Mouse (Mus musculus) embryo, embryonic 11 days (tissue): Measurements from ENCODE around the gene Myo6.

Experiments used
- DNase-seq: peaks from one replicate; pipeline ENCODE4 v3.0.0-alpha.2; 2015

Myo6 gene

DNA sequence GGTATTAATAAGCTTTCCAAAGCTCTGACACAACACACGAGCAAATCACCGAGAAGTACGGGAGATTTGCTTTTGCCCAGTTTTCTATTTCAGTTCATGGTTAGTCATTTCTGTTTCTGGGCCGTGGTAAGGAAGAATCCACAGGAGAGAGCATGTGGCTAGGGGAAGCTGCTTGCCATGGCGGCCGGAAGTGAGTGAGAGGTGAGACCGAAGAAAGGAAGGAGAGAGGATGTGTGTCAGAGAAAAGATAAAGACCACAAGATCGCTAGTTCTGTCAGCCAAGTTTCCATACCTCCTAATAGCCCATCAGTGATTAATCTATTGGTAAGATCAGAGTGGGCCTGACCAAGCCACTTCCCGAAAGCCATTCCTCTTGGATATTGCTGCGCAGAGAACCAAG, 87.3 kb downstream of the Myo6 start:
- DNase-seq: no peak

DNA sequence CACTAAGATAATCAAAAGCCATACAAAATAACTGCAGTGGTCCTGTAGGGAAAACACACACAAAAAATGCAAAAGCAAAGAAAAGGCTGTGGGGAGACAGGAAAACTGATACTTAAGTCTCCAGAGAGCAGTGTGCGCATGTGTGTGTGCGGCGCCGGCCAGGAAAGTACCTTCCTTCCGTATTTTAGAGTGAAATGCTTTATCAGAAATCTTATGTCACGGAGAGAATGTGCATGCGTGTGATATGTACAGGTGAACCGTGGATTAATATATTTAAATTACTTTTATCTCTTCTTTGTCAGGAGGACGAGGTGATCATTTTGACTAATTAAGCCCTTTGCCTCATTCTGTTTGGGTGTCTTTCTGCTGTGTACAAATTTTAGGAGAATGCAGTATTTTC, 88.4 kb downstream of the Myo6 start:
- no peak for DNase-seq

DNA sequence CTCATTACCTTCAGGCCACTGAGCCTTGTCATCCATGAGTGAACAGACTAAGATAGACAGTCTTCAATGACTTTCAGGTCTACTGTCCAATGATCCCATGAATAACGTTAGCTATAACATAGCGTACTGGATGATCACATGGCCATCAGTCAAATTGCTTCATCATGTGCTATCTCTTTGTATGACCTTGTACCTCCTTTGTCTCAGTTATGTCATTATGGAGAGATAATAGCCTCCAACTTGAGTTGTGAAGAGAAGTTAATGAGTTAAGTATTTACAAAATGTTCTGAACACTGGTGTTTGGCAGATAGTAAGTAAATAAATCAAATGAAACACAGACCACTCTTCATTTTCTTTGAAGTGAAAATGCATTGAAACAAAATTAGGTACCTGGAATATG, 91.7 kb downstream of the Myo6 start:
- no peak for DNase-seq

DNA sequence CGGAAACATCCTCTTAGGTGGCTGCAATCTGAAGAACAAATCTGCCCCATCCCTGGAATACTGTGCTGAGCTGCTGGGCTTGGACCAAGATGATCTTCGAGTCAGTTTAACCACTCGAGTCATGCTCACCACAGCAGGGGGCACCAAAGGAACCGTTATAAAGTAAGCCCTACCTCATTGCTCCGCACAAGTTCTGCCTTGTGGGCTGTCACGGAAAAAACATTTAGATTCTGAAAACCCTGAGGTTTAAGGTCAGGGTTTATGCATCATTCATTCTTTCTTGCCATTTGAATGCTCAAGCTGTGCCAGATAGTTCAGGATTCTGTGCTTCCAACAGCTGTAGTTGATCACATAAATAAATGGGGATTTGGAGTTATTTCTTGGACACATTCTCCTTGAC, 93.6 kb downstream of the Myo6 start:
- DNase-seq: peak; percentile 39

DNA sequence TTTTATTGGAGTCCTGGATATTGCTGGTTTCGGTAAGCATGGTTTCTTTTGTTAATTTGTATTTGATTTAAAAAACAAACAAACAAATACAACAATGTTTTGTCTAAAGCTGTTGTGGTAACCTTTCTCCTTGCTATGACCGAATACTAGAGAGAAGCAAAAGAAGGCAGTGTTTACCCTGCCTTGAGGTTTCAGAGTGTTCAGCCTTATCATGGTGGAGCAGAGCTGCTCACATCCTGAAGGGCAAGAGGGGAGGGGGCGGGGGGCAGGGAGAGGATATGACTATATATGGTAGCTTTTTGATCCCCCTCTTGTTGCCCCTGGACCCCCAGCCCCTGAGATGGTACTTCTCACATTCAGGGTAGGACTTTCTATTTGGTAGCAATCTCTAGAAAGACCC, 96.1 kb downstream of the Myo6 start:
- DNase-seq: no peak

DNA sequence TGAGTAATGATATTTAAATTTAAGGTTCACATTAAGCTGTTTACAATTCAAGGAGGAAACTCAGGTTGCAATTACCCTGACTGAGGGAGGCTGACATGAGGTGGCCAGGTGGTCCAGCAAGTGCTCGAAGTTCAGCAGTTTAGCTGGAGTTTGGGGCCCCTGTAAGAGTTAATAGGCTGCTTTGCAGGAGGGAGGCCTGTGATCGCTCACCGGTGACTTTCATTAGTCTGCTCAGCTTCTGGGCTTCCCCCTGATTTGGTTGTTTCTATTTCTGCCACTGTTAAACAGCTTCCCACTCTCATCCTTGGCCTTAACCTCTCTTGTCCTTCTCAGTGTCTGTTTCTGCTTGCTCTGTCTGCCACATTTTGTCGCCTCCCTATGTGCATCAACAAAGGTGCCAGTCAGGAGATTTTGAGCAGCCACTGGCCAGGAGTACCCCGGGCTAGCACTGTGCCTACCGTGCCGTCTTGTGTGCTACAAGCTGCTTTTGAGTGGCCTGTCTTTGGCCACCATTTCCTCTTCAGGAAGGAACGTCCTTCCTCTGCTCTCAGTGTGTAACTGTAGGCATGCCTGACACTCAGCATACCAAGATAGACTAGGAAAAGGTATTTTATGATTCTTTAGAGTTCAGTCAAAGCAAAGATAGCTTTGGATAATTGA, 97.7 kb downstream of the Myo6 start:
- peak; percentile 34 for DNase-seq

DNA sequence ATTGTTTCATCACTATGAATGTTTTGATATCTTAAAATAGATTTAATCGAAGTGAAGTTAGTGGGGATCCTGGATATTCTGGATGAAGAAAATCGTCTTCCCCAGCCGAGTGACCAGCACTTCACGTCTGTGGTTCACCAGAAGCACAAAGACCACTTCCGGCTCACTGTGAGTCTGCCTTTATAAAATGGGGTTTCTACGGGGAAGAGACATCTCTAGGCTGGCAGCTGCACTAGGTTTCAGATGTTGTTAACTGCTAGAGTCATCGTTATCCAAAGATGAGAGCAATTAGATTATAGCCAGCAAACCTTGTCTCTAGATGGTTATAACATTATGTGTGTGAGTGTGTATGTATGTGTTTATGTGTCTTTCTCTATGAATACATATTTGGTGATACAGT, 101.3 kb downstream of the Myo6 start:
- no peak for DNase-seq

DNA sequence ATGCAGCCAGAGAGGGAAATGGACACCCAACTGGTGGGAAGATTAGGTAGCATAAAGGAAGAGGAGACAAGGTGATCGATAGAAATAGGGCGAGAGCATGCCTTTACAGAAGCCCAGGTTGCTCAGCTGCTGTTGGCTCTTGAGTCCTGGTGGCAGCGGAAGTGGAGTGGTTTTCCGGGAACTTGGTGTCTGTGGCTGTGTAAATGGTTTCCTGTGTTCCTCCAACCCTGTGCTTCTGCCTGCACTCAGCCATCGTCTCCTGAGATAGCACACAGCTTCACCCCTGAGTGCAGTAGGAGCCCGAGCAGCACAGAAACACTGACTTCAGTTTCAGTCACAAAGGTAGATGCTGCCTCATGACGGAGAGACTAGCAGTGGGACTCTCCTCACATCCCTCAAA, 101.7 kb downstream of the Myo6 start:
- DNase-seq: no peak

DNA sequence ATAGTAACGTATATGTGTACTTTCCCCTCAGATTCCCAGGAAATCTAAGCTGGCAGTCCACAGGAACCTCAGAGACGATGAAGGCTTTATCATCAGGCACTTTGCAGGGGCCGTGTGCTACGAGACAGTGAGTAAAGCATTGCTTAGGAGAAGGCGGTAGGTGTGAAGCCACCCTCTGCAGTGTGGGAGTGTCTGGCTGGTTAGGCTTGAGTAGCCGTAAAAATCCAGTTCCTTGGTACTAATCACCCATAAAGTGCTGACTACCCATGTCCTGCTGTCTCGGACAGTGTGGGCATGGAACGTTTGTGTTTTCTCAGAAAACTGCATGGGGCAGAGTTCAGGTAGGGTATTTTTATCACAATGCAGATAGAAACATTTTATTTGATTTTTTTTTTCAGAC, 104.8 kb downstream of the Myo6 start:
- DNase-seq: no peak

DNA sequence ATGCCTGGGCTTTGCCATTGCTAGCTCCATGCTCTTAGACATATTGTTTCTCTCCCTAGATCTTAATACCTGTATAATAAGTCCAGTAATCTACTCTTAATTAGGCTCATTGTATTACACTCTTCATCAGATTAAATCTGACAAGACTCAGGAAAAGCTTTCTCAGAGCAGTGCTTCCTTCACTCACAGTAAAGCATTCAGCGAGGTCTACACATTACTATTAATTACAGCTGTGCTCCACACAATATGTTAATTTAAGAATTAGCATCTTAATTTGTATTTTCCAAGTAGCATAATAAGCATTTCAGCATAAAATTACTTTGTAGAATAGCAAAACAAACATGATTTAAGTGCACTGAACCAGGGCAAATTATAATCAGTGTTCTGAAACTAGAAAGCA, 108.1 kb downstream of the Myo6 start:
- DNase-seq: no peak

DNA sequence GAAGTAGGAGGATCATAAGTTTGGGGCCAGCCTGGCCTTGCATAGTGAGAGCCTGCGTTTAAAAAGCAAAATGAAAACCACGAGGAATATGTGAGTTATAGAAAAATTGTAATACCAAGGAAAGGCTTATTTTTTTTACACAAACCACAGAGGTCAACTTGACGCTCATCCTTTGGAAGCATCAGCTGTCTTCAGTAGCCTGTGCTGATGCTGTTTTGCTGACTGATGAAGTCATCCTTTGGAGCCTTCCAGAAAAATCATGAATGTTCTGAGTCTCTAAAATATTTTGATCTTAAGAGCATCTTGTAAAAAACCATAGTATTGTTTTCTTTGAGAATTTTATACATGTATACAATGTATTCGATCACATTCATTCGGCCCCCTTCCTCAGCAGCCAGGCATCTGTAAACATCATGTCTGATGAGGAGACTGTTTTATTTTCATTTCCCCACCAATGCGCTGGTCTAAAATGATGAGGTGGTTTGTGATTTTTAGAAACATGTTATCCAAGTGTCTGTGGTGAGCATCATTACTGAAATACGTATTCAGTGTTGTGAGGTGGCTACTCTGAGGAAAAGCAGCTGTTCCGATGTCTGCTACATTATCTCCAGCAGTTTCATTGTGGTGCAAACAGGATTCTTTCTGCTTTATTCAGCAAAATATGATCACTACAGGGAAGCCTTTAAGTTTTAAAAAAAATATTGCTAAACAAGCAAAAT, 110.4 kb downstream of the Myo6 start:
- DNase-seq: no peak

DNA sequence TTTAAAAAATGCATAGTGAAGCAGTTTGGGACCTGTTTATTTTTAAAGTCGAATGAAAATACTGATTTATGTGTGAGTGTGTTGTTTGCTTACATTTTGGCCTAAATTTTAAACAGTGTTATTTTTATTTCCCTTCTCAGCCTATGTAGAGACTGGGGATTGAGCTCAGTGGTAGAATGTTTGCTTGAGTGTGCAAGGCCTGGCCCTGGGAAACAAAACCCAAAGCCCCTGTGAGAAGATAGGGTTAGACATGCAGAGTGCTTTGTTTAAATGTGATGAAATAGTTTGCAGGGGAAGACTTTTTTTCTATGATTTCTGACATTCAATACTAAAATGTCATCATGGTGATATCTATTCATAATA, 110.9 kb downstream of the Myo6 start:
- DNase-seq: no peak

DNA sequence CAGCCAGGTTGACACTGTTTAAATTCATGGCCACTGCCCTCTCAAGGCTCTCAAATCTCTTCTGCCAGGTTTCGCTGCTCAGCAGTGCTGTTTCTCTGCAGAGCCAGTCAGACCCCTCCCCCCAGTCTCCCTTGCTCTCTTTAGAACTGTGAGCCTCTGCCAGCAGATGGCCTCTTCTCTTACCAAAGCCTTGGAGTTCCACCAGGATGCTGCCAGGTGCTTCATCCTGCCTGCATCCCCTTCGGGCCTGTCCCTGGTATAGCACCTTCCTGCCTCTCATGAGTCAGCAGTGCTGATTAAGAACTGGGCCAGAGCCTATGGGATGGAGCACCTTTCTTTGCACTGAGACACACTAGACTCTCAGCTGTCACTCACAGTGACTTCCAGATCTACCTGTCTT, 112.3 kb downstream of the Myo6 start:
- DNase-seq: peak; percentile 29

DNA sequence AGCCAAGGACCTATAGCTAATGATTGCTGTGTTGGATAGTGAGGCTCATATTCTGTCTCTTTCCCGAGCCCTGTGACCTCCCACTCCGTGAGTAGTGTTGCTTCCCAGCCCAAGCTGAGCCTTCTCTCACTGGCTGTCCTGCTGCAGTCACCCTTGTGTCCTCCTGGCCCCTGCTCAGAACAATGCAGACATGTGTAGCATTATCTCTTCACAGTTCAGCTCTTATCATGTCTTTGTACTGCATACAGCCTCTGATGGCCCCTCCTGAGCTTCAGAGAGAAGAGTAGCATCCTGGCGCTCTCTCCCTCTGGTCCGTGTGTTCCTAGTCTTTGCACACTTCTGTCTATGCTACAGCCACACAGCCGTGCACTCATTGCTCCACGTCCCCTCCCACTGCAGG, 112.9 kb downstream of the Myo6 start:
- DNase-seq: no peak

DNA sequence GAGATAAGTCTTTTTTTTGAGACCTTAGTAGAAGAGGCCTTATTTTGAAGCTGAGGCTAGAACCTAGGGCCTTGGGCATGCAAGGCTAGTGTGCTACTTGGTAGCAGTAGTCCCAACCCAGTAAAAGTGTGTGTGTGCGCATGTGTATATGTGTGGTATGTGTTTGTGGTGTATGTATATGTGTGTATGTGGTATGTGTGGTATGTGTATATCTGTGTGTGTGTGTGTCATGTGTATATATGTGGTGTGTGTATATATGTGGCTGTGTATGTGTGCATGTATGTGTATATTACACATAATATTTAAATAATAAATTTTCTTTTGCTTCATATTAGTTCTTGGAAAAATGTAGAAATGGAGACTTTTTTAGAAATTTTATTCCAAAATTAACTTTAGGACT, 115.9 kb downstream of the Myo6 start:
- DNase-seq: no peak

DNA sequence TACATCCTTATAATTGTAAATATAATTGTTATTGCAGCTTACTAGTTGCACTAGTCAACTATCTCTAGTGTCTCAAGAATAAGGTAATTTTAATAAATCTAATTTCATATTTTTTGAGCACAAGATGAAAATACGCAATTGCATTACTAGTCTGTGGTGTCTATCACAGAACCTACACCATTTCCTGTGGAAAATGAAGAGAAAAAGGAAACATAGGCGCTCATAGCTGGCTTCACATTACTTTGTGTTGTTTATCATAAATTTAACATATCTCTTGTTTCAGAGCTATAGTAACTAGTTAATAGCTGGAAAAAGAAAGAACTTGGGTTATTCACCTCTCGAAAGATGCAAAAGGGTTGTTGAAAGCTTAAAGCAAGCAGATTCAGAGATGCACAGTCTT, 117.6 kb downstream of the Myo6 start:
- DNase-seq: no peak

DNA sequence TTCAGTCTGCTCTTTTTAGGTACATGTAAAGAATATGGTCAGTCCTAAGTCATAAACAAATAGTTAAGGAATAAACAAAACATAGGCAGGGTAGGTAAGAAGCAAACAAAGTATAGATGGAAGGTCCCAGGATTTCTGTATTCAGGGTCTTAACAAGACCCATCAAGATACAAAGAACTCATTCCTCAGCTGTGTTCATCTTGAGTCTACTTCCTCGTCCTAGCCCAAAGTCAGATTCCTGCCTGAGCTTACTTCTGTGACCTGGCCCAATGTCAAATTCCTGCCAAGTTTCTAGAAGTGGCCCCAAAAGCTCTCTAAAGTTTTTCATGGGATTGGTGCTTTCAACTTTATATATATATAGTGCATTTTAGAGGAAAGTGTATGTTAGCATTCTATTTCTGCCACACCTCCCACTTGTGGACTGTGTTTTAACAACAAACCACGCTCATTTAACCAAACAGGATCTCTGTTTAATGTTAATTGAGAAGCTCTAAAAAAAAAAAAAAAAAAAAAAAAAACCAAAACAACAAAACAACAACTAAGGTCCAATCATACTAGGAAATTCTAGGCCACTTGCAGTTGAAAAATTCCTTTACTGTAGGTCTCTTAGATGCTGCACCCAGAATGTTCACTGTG, 119.8 kb downstream of the Myo6 start:
- no peak for DNase-seq

DNA sequence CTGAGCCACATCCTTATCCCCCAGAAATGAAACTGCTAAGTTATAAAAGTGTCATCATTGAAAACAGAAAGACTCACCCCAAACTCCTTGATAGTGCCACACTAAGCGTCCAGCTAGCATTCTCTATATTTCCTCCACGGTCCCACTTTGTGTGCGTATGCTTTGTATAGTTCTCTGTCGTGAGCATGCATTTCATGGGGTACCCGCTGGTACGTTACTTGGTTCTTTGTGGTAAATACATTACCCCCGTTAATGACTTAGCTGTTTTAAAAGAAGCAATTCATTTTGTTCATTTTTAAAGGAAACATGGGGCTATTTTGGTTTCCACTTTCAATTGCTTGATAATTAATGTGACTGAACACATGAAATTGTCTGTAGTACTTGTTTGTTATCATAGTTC, 122.0 kb downstream of the Myo6 start:
- no peak for DNase-seq

DNA sequence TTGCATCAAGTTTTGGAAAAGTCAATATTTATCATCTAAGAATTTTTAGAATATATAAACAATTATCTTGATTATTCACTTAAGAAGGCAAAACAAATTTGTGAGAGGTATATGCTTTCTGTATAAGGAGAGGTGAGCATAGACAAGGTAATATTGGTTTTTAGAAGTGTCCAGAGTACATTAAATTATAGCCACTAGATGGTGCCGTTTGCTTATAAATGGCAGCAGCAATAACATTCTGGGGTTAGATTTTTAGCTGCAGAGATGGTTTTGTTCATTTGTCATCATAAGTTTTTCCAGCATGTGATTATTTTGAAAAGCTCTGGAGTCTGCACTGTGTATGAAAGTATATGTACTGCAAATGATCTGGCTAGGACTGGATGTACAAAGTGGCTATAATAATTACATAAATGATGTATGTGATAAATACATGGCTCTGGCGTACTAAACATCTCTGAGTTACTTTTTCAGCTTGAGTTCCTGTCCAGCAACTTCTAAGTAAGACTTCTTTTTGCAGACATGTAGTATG, 128.3 kb downstream of the Myo6 start:
- peak; percentile 65 for DNase-seq

DNA sequence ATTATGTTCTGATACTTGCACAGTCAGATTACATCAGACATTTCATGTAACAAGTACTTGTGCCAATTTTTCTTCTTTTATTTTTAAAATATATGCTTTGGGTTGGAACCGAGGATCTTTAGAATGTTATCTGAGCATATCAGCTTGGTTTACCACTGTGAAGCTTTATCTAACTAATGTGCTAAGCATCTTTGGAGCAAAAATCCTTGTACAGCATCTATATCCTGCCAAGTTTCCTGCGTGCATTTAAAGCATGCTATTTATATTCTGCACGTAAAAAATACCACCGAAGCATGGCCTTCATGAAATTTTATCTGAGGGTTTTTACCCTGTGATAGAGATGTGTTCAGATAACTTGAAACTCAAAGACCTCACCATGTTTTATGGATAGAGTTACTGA, 131.3 kb downstream of the Myo6 start:
- no peak for DNase-seq

DNA sequence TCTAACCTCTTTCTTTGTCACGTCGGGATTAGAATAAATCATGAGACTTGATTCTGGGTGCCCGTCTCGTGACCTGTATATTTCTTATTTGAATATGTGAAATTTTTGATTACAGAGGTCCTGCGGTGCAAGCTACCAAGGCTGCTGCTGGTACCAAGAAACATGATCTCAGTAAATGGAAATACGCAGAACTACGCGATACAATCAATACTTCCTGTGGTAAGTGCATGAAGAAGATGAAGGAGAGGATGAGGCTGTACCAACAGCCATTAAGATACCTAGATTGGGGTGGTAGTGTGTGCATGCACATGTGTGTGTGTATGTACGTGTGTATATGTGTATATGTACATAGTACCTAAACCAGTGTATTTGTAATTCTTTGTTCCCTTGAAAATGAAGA, 134.2 kb downstream of the Myo6 start:
- no peak for DNase-seq

DNA sequence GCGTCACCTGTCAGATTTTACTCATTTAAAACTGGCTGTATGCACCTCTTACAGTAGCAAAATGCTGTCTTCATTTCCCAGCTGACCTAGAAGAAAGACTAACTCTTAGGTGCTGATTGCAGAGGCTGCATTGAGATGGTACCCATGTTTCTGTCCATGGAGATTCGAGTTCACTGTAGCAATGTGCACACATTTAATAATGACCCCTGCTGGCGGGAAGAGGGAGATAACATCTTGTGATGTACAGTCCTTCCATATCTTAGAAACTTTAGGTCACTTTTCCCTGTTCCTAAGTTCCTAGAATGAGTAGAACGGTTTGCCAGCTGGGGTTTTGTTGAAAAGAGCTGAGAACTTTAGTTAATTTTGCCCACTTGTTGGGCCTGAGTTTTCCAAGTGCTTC, 138.7 kb downstream of the Myo6 start:
- peak; percentile 34 for DNase-seq

DNA sequence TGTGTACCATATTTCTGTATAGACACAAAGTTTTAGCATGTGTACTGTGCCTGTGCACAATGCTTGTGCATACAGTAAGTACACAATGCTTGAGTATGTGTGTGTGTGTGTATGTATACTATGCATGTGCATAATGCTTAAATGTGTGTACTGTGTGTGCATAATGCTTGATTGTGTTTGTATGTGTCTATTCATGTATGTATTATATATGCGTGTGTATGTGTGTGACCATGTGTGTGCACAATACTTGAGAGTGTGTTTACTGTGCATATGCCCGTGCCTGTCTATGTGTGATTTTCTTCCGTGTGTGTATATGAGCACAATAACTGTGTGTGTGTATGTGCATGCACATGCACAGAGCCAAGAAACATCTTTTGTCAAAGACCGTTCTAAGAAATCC, 141.6 kb downstream of the Myo6 start:
- DNase-seq: no peak

DNA sequence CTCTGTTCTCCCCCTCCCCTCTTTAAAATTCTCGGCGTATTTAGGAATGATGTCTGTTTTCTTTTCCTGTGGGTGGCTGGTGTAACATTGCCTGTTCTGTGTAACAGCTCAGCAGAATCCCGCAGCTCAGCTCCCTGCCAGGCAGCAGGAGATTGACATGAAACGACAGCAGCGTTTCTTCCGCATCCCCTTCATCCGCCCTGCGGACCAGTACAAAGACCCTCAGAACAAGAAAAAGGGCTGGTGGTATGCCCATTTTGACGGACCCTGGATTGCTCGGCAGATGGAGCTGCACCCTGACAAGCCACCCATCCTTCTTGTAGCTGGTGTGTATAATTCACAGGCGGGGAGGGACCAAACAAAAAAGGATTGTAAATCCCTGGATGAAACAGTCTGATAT, 142.0 kb downstream of the Myo6 start:
- DNase-seq: peak; percentile 15
